Mouse (Mus musculus): ENCODE measurements around the gene Trappc6a. TPM values are rescaled to one million over a fixed set of nuclear protein-coding genes. Genes with fewer than 3 reads are reported as not detected.
"Not testable (repeated sequence)": the region's sequence is repeated elsewhere in the genome, so short reads cannot be mapped to it uniquely, and the experiment has no call there.

Trappc6a gene
- polyA plus RNA-seq, 1 experiment, result 29.0 TPM

GRCm38 (mm10) chr7:19508924-19509568 lies 851 bp downstream of the Trappc6a start:
- peak; percentile 32 for DNase-seq (ENCODE audit: low read depth)

GRCm38 (mm10) chr7:19509786-19510185 lies 1.6 kb downstream of the Trappc6a start:
- DNase-seq (ENCODE audit: low read depth), result no peak
- TF ChIP-seq POLR2A (IDR thresholded peaks at IDR 0.05; ENCODE audit: borderline replicate concordance, extremely low read depth, insufficient read depth, insufficient read length, poor library complexity, severe bottlenecking) (no peak), CTCF (IDR thresholded peaks at IDR 0.05; ENCODE audit: borderline replicate concordance, extremely low read depth, insufficient read depth, insufficient read length) (no peak)

More at GRCm38 (mm10) chr7:19508924-19509568, 851 bp downstream of the Trappc6a start:
- TF ChIP-seq CTCF (IDR thresholded peaks at IDR 0.05; ENCODE audit: borderline replicate concordance, extremely low read depth, insufficient read depth, insufficient read length), result no peak
- TF ChIP-seq POLR2A (IDR thresholded peaks at IDR 0.05; ENCODE audit: borderline replicate concordance, extremely low read depth, insufficient read depth, insufficient read length, poor library complexity, severe bottlenecking), result no peak

- not testable (repeated sequence) for DNase-seq (ENCODE audit: low read depth)
Observed at GRCm38 (mm10) chr7:19511934-19512333, 3.7 kb downstream of the Trappc6a start.

GRCm38 (mm10) chr7:19512353-19512752 lies 4.2 kb downstream of the Trappc6a start:
- DNase-seq (ENCODE audit: low read depth), result no peak
- TF ChIP-seq POLR2A (IDR thresholded peaks at IDR 0.05; ENCODE audit: borderline replicate concordance, extremely low read depth, insufficient read depth, insufficient read length, poor library complexity, severe bottlenecking) (no peak), CTCF (IDR thresholded peaks at IDR 0.05; ENCODE audit: borderline replicate concordance, extremely low read depth, insufficient read depth, insufficient read length) (no peak)

- DNase-seq (ENCODE audit: low read depth), result no peak
- TF ChIP-seq CTCF (IDR thresholded peaks at IDR 0.05; ENCODE audit: borderline replicate concordance, extremely low read depth, insufficient read depth, insufficient read length), result peak; percentile 60
- TF ChIP-seq POLR2A (IDR thresholded peaks at IDR 0.05; ENCODE audit: borderline replicate concordance, extremely low read depth, insufficient read depth, insufficient read length, poor library complexity, severe bottlenecking), result no peak
Observed at GRCm38 (mm10) chr7:19517652-19518365, 9.6 kb downstream of the Trappc6a start, which contains the start of gene Nkpd1. TSS of gene Nkpd1 (plus strand) at chr7:19517838.

- DNase-seq (ENCODE audit: low read depth), result no peak
- TF ChIP-seq CTCF (IDR thresholded peaks at IDR 0.05; ENCODE audit: borderline replicate concordance, extremely low read depth, insufficient read depth, insufficient read length) (no peak), POLR2A (IDR thresholded peaks at IDR 0.05; ENCODE audit: borderline replicate concordance, extremely low read depth, insufficient read depth, insufficient read length, poor library complexity, severe bottlenecking) (no peak)
Observed at GRCm38 (mm10) chr7:19520032-19520431, 11.8 kb downstream of the Trappc6a start.

- DNase-seq (ENCODE audit: low read depth), result peak; percentile 33
- TF ChIP-seq CTCF (IDR thresholded peaks at IDR 0.05; ENCODE audit: borderline replicate concordance, extremely low read depth, insufficient read depth, insufficient read length), result no peak
Observed at GRCm38 (mm10) chr7:19523017-19523756, 15.0 kb downstream of the Trappc6a start.

GRCm38 (mm10) chr7:19523757-19524419 lies 15.7 kb downstream of the Trappc6a start:
- peak; percentile 85 for DNase-seq (ENCODE audit: low read depth)
- TF ChIP-seq POLR2A (IDR thresholded peaks at IDR 0.05; ENCODE audit: borderline replicate concordance, extremely low read depth, insufficient read depth, insufficient read length, poor library complexity, severe bottlenecking) (no peak), CTCF (IDR thresholded peaks at IDR 0.05; ENCODE audit: borderline replicate concordance, extremely low read depth, insufficient read depth, insufficient read length) (peak; percentile 64)

- TF ChIP-seq CTCF (IDR thresholded peaks at IDR 0.05; ENCODE audit: borderline replicate concordance, extremely low read depth, insufficient read depth, insufficient read length) (no peak), POLR2A (IDR thresholded peaks at IDR 0.05; ENCODE audit: borderline replicate concordance, extremely low read depth, insufficient read depth, insufficient read length, poor library complexity, severe bottlenecking) (no peak)
- no peak for DNase-seq (ENCODE audit: low read depth)
Observed at GRCm38 (mm10) chr7:19524420-19525104, 16.4 kb downstream of the Trappc6a start.

- no peak for DNase-seq (ENCODE audit: low read depth)
- no peak for TF ChIP-seq CTCF (IDR thresholded peaks at IDR 0.05; ENCODE audit: borderline replicate concordance, extremely low read depth, insufficient read depth, insufficient read length)
- no peak for TF ChIP-seq POLR2A (IDR thresholded peaks at IDR 0.05; ENCODE audit: borderline replicate concordance, extremely low read depth, insufficient read depth, insufficient read length, poor library complexity, severe bottlenecking)
Observed at GRCm38 (mm10) chr7:19525105-19525481, 16.9 kb downstream of the Trappc6a start.

GRCm38 (mm10) chr7:19531077-19531476 lies 22.9 kb downstream of the Trappc6a start:
- no peak for DNase-seq (ENCODE audit: low read depth)
- TF ChIP-seq CTCF (IDR thresholded peaks at IDR 0.05; ENCODE audit: borderline replicate concordance, extremely low read depth, insufficient read depth, insufficient read length) (no peak), POLR2A (IDR thresholded peaks at IDR 0.05; ENCODE audit: borderline replicate concordance, extremely low read depth, insufficient read depth, insufficient read length, poor library complexity, severe bottlenecking) (no peak)

All from brain, embryonic 14.5 days (tissue).